Mouse (Mus musculus) E14TG2a.4 (cell line): ENCODE results near the gene Adi1.

Experiments
- CTCF ChIP-seq: conservative IDR thresholded peaks from 2 replicates; pipeline ENCODE4 v1.5.1; 2014; ENCODE audit warnings: low read length
- NANOG ChIP-seq: IDR thresholded peaks from 2 replicates; pipeline ENCODE4 v1.6.1; 2014; ENCODE audit warnings: borderline replicate concordance, low read length, mixed read lengths
- POU5F1 ChIP-seq: IDR thresholded peaks from 2 replicates; pipeline ENCODE4 v1.6.1; 2014; ENCODE audit warnings: low read length, borderline replicate concordance

GRCm38 (mm10) chr12:28699086-28699485 lies 24.1 kb downstream of the Adi1 start:
- TF ChIP-seq CTCF (no peak), NANOG (no peak), POU5F1 (no peak)
